Mouse (Mus musculus) kidney, postnatal 14 days (tissue): Measurements from ENCODE around the gene Olfr201.
"Not testable (repeated sequence)": the region's sequence is repeated elsewhere in the genome, so short reads cannot be mapped to it uniquely, and the experiment has no call there.

ENCODE experiments used
- DNase-seq: peaks from one replicate; pipeline ENCODE4 v3.0.0; 2022; ENCODE audit warnings: mixed read lengths

The Olfr201 gene

GRCm38 (mm10) chr16:59272532-59272931 lies at the start of gene Olfr201:
Olfr201 (minus strand) TSS chr16:59272632.
- DNase-seq = not testable (repeated sequence)

GRCm38 (mm10) chr16:59318148-59318547 lies 45.7 kb upstream of the Olfr201 start, which contains the start of gene Olfr204:
Olfr204 (minus strand) TSS chr16:59318248.
- no peak for DNase-seq

GRCm38 (mm10) chr16:59298581-59298980 lies 26.1 kb upstream of the Olfr201 start, which contains the start of gene Olfr203:
Olfr203 (plus strand) TSS chr16:59298881.
- DNase-seq = no peak

- not testable (repeated sequence) for DNase-seq
Measured at GRCm38 (mm10) chr16:59287576-59287975, 15.1 kb upstream of the Olfr201 start.

- no peak for DNase-seq
Measured at GRCm38 (mm10) chr16:59286693-59287092, 14.3 kb upstream of the Olfr201 start, which contains the start of gene Olfr202. Olfr202 (minus strand) TSS chr16:59286793.

GRCm38 (mm10) chr16:59283476-59283875 lies 11.0 kb upstream of the Olfr201 start:
- no peak for DNase-seq

- no peak for DNase-seq
Measured at GRCm38 (mm10) chr16:59280542-59280941, 8.1 kb upstream of the Olfr201 start.

GRCm38 (mm10) chr16:59269097-59269496 lies 3.3 kb downstream of the Olfr201 start:
- DNase-seq = not testable (repeated sequence)

- DNase-seq = no peak
Measured at GRCm38 (mm10) chr16:59249684-59250083, 22.7 kb downstream of the Olfr201 start.

- not testable (repeated sequence) for DNase-seq
Measured at GRCm38 (mm10) chr16:59219667-59220066, 52.8 kb downstream of the Olfr201 start, which contains the start of gene Olfr199. Olfr199 (minus strand) TSS chr16:59219767.

- DNase-seq = not testable (repeated sequence)
Measured at GRCm38 (mm10) chr16:59217861-59218260, 54.6 kb downstream of the Olfr201 start.
